In the genomic region with DNA sequence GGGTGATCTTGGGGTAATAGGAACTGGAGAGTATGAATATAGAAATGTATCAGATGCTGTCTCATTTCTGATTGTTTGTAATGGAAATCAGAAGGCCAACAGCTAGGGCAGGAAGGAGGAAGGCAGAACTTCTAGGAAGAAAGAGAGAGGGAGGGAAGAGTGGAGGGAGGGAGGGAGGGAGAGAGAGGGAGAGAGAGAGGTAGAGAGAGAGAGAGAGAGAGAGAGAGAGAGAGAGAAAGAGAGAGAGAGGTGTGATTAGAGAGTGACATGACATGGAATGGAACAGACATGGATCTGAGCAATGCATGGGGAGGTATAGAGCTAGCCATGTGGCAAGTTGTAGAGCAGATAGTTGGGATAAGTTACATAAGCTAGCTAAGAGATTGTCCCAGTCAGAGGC, we compare ENCODE assay signal across 38 mouse cellular contexts. TPM values are rescaled to one million over a fixed set of nuclear protein-coding genes. Genes with fewer than 3 reads are reported as not detected.
"Had no signal": no experiment of that assay in that cellular context is flagged by ENCODE, and none has a peak within 500 bp of the region (broad histone marks: within the 10 kb centered on the region; RNA-seq: fewer than 3 reads in every experiment).

No protein-coding gene starts in this region.

- H3K4me1 ChIP-seq: limb, embryonic 10.5 days; limb, embryonic 12.5 days; limb, embryonic 13.5 days; limb, embryonic 15.5 days; liver, embryonic 12.5 days; liver, embryonic 13.5 days; liver, embryonic 15.5 days; lung, embryonic 15.5 days; megakaryocyte, embryonic 14.5 days; midbrain, embryonic 10.5 days; midbrain, embryonic 12.5 days; midbrain, embryonic 13.5 days; neural tube, embryonic 12.5 days had no signal

- DNase-seq: left cerebral cortex, postnatal 4 days; liver; liver, embryonic 13.5 days; liver, postnatal 0 days; lung, adult 18-20 months; lung, adult 2 months; lung, embryonic 14.5 days; lung, postnatal 10 days; lung, postnatal 14 days; lung, postnatal 36 days; lung, postnatal 4 days; midbrain, embryonic 14.5 days had no signal

- H3K4me3 ChIP-seq: limb, embryonic 10.5 days; limb, embryonic 12.5 days; limb, embryonic 13.5 days; limb, embryonic 15.5 days; liver, embryonic 12.5 days; liver, embryonic 13.5 days; liver, embryonic 15.5 days; lung, embryonic 15.5 days; megakaryocyte, embryonic 14.5 days; midbrain, embryonic 10.5 days; midbrain, embryonic 12.5 days; midbrain, embryonic 13.5 days; myocyte; neural tube, embryonic 12.5 days had no signal

- H3K9ac ChIP-seq: limb, embryonic 12.5 days; limb, embryonic 13.5 days; limb, embryonic 15.5 days; liver, embryonic 12.5 days; liver, embryonic 13.5 days; liver, embryonic 14.5 days; liver, embryonic 15.5 days; liver, postnatal 0 days; lung, embryonic 14.5 days; lung, embryonic 15.5 days; midbrain, embryonic 12.5 days; midbrain, embryonic 13.5 days; neural tube, embryonic 12.5 days had no signal

- H3K27ac ChIP-seq: limb, embryonic 10.5 days; limb, embryonic 12.5 days; limb, embryonic 13.5 days; limb, embryonic 15.5 days; liver, embryonic 12.5 days; liver, embryonic 13.5 days; liver, embryonic 14.5 days; liver, embryonic 15.5 days; lung, embryonic 15.5 days; macrophage; midbrain, embryonic 10.5 days; midbrain, embryonic 12.5 days; midbrain, embryonic 13.5 days; neural tube, embryonic 12.5 days had no signal

- H3K9me3 ChIP-seq: limb, embryonic 15.5 days; liver, embryonic 13.5 days; liver, embryonic 15.5 days; lung, embryonic 15.5 days; megakaryocyte, embryonic 14.5 days had no signal

- ATAC-seq: liver, embryonic 12.5 days; liver, postnatal 0 days; lung, postnatal 0 days; midbrain, embryonic 13.5 days; midbrain, embryonic 16.5 days had no signal

- H3K36me3 ChIP-seq: limb, embryonic 10.5 days; limb, embryonic 12.5 days; limb, embryonic 13.5 days; limb, embryonic 15.5 days; liver, embryonic 12.5 days; liver, embryonic 13.5 days; liver, embryonic 15.5 days; lung, embryonic 15.5 days; midbrain, embryonic 10.5 days; midbrain, embryonic 12.5 days; midbrain, embryonic 13.5 days; neural tube, embryonic 12.5 days had no signal

- H3K27me3 ChIP-seq: limb, embryonic 12.5 days; limb, embryonic 13.5 days; limb, embryonic 15.5 days; liver, embryonic 12.5 days; liver, embryonic 13.5 days; liver, embryonic 15.5 days; lung, embryonic 15.5 days; megakaryocyte, embryonic 14.5 days; midbrain, embryonic 12.5 days; midbrain, embryonic 13.5 days; neural tube, embryonic 12.5 days had no signal

- H3K4me2 ChIP-seq: limb, embryonic 12.5 days; limb, embryonic 13.5 days; limb, embryonic 15.5 days; liver, embryonic 11.5 days; liver, embryonic 12.5 days; liver, embryonic 13.5 days; liver, embryonic 15.5 days; lung, embryonic 14.5 days; lung, embryonic 15.5 days; midbrain, embryonic 11.5 days; midbrain, embryonic 12.5 days; midbrain, embryonic 13.5 days; neural tube, embryonic 12.5 days had no signal

RNA-seq across cellular contexts. Expression of a gene that starts 15.4 kb away (rescaled TPM):
- polyA plus RNA-seq: limb, embryonic 10.5 days; limb, embryonic 11.5 days; limb, embryonic 12.5 days; limb, embryonic 13.5 days; limb, embryonic 14.5 days; limb, embryonic 15.5 days; liver, adult 2 months; liver, embryonic 11.5 days; liver, embryonic 12.5 days; liver, embryonic 13.5 days; liver, embryonic 14.5 days; liver, embryonic 15.5 days; liver, embryonic 16.5 days; liver, postnatal 0 days; lung, adult 2 months; lung, embryonic 14.5 days; lung, embryonic 15.5 days; lung, embryonic 16.5 days; lung, postnatal 0 days; macrophage; midbrain, embryonic 10.5 days; midbrain, embryonic 11.5 days; midbrain, embryonic 12.5 days; midbrain, embryonic 13.5 days; midbrain, embryonic 14.5 days; midbrain, embryonic 16.5 days; midbrain, postnatal 0 days; myocyte; neural tube, embryonic 11.5 days; neural tube, embryonic 12.5 days had no signal

RNA-seq across cellular contexts. Expression of a gene that starts 17.3 kb away (rescaled TPM):
- polyA plus RNA-seq: limb, embryonic 10.5 days; limb, embryonic 11.5 days; limb, embryonic 12.5 days; limb, embryonic 13.5 days; limb, embryonic 14.5 days; limb, embryonic 15.5 days; liver, adult 2 months; liver, embryonic 11.5 days; liver, embryonic 12.5 days; liver, embryonic 13.5 days; liver, embryonic 14.5 days; liver, embryonic 15.5 days; liver, embryonic 16.5 days; liver, postnatal 0 days; lung, adult 2 months; lung, embryonic 14.5 days; lung, embryonic 15.5 days; lung, embryonic 16.5 days; lung, postnatal 0 days; macrophage; midbrain, embryonic 10.5 days; midbrain, embryonic 11.5 days; midbrain, embryonic 12.5 days; midbrain, embryonic 13.5 days; midbrain, embryonic 14.5 days; midbrain, embryonic 16.5 days; midbrain, postnatal 0 days; myocyte; neural tube, embryonic 11.5 days; neural tube, embryonic 12.5 days had no signal

RNA-seq across cellular contexts. Expression of a gene that starts 42.4 kb away (rescaled TPM):
- polyA plus RNA-seq: limb, embryonic 10.5 days; limb, embryonic 11.5 days; limb, embryonic 12.5 days; limb, embryonic 13.5 days; limb, embryonic 14.5 days; limb, embryonic 15.5 days; liver, adult 2 months; liver, embryonic 11.5 days; liver, embryonic 12.5 days; liver, embryonic 13.5 days; liver, embryonic 14.5 days; liver, embryonic 15.5 days; liver, embryonic 16.5 days; liver, postnatal 0 days; lung, adult 2 months; lung, embryonic 14.5 days; lung, embryonic 15.5 days; lung, embryonic 16.5 days; lung, postnatal 0 days; macrophage; midbrain, embryonic 10.5 days; midbrain, embryonic 11.5 days; midbrain, embryonic 12.5 days; midbrain, embryonic 13.5 days; midbrain, embryonic 14.5 days; midbrain, embryonic 16.5 days; midbrain, postnatal 0 days; myocyte; neural tube, embryonic 11.5 days; neural tube, embryonic 12.5 days had no signal

RNA-seq across cellular contexts. Expression of a gene that starts 55.3 kb away (rescaled TPM):
- polyA plus RNA-seq: limb, embryonic 10.5 days; limb, embryonic 11.5 days; limb, embryonic 12.5 days; limb, embryonic 13.5 days; limb, embryonic 14.5 days; limb, embryonic 15.5 days; liver, adult 2 months; liver, embryonic 11.5 days; liver, embryonic 12.5 days; liver, embryonic 13.5 days; liver, embryonic 14.5 days; liver, embryonic 15.5 days; liver, embryonic 16.5 days; liver, postnatal 0 days; lung, adult 2 months; lung, embryonic 14.5 days; lung, embryonic 15.5 days; lung, embryonic 16.5 days; lung, postnatal 0 days; macrophage; midbrain, embryonic 10.5 days; midbrain, embryonic 11.5 days; midbrain, embryonic 12.5 days; midbrain, embryonic 13.5 days; midbrain, embryonic 14.5 days; midbrain, embryonic 16.5 days; midbrain, postnatal 0 days; myocyte; neural tube, embryonic 11.5 days; neural tube, embryonic 12.5 days had no signal
